Mouse (Mus musculus): Measurements from ENCODE around the gene Adgrl2.

The Adgrl2 gene

GRCm38 (mm10) chr3:148920881-148921280, 69.5 kb downstream of the Adgrl2 start:
- DNase-seq, result no peak

GRCm38 (mm10) chr3:148918425-148918824, 71.9 kb downstream of the Adgrl2 start:
- no peak for DNase-seq

DNA sequence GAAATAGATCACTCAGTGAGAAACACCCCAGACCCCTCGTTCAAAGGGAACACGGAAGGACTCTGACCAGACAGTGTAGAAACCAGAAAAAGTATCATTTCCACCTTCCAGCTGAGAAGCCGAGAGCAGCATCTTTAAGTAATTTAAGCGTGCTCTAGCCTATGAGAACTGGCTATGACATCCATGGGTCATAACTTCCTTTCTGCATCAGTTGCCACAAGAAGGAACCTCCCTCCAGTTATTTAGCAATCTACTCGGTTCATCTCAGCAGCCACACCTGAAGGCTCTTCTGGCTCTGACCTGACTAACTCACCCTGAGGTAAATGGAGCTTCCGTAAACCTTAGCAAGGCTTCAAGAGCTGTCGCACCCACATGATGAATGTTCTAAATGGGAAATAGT, 72.5 kb downstream of the Adgrl2 start:
- no peak for DNase-seq

GRCm38 (mm10) chr3:148916226-148916625, 74.1 kb downstream of the Adgrl2 start:
- no peak for DNase-seq

GRCm38 (mm10) chr3:148912944-148913684, 77.2 kb downstream of the Adgrl2 start:
- no peak for DNase-seq

DNA sequence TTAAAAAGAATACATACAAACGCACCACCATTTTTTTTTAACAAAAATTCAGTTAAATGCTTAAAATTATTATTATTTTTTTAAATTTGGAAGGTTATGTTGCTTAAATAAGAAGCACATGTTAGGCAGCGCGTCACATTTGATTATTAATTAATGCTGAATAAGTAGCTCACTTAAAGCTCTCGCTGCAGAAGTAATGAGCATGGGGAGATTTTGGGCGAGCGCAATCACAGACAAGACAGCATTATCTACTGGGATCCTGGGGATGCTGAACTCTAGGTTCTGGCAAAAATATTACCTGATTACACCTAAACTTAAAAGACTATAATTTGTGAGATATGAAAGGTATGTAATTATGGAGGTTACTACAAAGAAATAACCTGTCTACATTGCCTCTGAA, 77.8 kb downstream of the Adgrl2 start:
- no peak for DNase-seq

DNA sequence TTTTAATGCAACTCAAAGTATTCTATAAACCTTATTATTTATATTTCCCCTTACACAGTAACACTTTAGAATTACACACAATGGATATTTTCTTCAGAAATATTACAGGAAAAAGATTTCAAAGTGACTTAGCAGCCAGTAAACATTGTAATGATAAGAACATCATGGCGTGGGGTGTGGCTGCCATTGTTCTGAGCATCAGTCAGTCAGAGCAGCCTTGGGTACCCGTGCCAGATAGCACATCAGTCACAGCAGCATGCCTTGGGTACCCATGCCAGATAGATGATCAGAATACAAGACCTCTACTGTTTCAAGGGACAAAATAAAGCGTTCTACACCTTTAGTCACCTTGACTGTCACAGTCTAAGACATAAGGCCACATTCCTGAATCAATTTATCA, 82.5 kb downstream of the Adgrl2 start:
- no peak for DNase-seq

GRCm38 (mm10) chr3:148907024-148907778, 83.2 kb downstream of the Adgrl2 start:
- DNase-seq, result no peak

DNA sequence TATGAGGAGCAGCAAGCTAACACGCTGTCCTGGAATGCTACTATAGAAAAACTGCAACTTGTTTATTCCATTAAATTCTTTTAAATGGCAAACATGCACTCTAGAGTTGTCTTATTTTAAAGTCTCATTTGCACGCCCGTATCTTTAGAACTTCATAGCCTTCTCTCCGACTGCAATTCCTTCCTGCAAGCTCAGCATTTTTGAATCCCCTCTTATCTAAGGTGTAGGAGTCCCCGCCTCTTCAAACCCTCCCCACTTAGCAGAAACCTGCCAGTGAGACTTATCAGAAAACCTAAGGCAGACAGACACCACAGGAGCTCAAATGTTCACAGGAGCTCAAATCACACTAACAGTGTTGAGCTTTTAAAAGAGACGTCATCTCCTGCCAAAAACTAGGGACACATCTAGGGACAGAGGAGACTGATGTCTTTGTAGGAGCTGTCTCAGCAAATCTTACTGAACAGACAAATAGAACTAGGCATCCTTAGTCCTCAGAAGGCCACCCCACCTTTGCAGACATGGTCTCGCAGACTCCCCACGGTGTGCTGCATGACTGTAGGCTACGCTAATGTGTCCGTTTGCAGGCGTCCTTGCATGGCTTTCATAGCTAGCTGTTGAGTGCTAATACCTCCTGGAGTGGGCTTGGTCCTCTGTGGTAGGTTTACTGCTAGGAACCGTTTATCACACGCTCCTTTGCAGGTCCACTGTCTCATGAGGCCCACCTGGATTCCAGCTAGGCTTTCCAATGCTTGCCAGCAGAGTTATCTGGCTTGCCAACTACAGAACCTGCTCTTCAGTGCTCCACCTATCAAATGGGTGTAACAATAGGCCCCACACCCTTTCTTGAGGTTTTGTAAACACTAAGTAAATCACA, 84.2 kb downstream of the Adgrl2 start:
- DNase-seq, result no peak

GRCm38 (mm10) chr3:148905435-148905834, 84.9 kb downstream of the Adgrl2 start:
- DNase-seq, result no peak

DNA sequence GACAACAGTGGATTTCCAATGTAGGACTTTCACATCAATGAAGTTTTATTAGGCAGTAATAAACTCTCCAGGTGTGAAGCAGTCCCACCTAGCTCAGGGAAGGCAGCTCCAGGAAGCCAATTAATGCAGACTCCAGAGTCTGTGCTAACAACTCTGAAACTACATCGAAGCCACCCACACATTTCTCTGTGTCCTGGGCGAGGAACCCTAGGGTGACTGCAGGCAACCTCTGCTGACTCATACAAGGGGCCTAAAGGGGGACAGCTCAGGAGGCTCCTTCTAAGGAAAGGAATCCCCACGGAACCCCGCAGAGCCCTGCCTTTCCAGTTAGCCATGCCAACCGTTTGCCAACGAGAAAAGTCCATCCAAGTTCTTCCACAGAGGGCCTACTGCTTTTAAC, 90.5 kb downstream of the Adgrl2 start:
- no peak for DNase-seq

DNA sequence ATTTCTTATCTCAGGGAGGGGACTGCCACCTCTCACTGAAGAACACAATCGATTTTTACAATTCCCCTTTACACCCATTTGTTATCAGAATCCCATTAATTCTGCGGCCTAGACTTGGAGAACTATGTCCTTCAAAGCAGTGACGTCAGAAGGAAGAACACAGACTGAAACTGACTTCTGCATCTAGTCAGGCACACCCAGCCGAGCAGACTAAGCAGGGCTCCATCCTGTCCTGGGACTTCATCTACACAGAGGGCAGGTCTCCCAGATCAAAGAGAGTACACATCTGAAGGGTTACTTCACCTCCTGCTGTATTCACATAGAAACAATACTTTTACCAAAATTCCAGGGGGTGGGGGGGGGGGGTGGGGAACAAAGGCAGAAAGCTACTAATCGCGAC, 90.9 kb downstream of the Adgrl2 start:
- no peak for DNase-seq

DNA sequence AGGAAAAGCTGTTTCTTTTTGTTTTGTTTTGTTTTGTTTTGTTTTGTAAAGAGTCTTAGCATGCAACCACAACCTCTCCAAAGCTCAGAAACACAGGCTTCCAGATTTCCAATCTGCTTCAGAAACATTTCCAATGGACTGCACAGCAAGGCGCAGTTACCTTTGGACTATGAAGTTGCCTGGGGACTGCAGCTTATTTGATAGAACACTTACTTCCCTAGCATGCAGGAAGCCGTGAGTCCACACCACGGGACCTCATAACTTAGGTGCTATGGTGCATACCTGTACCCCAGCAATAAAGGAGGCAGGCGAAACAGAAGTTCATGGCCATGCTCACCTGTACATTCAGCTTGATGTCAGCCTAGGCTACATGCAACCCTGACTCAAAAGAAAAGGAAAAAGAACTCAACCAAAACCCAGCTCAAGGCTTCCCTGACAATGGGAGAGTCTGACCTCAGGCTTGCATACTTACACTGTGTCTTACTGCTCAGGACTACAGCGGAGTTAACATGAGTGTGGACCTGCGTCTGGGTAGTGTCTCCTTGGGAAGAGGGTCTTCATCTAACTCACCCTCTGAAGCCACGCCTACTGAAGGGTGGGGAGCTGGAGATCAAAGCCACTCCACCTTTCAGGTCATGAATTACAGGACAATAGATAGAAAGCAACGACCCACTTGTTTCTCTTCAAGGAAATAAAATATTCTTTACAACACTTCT, 91.7 kb downstream of the Adgrl2 start:
- no peak for DNase-seq

DNA sequence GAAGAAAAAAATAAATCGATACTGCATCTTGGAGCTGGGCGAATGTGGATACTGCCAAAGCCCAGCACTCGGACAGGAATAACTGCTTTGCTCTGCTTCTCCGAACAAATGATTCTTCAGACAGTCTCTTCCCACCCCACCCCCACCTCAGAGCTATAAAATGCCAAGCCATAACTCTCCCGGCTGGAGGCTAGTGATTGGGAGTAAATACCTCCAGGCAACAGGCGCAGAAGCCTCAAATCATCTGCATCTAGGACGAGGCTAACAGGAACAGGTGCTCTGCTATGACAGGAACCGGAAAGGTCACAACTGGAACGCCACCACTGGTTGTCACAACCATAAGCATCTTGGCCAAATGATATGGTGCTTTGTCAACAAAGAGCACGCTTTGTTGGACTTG, 94.1 kb downstream of the Adgrl2 start:
- DNase-seq, result no peak

DNA sequence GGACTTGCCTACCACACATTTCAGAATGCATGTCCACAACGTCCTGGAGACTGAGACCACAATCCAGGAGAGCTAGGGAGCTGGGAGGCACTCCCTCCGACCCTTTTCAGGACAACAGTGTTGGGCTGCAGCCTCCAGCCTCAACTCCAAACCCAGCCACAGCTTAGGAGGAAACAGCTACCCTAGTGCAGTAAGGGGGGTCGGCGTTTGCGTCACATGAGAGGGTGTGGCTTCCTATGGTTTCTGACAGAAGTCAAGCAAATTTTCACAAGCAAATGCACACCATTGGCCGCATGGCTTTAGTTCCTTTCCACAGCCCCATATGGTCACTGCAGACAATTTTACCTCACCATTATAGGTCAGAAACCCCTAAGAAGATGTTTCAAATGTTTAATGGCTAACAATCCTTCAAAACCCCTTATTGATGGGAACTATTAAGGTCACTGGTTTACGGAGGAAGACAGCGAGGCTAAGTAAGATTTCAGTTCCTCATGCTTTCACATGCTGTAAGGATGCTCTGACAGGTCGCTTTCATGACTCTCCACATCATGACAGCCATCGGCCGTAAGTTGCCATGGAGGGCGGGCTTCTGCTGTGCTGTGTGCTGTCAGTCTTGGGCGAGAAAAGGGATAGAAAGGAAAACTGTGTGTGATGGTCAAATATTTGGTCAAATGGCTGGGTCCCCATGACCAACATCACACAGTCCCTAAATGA, 94.8 kb downstream of the Adgrl2 start:
- DNase-seq, result no peak

DNA sequence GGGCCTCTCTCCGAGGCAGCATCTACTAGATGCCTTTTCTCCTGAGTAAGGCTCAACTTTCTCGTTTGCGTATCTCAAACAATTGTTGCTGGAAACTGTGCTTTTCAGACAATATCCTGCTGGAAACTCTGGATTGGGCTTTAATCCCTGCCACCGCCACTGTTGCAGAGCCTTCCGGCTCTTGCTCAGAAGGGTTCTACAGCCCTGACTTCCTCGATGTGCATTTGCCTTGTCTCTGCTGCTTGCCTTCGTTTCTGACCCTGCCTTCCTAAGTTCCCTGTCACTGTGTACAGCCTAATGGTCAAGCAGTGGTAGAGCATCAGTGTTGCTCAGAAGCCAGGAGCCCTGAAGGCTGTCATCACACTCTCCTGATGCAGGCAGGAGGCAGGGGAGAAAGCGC, 95.5 kb downstream of the Adgrl2 start:
- DNase-seq, result no peak

DNA sequence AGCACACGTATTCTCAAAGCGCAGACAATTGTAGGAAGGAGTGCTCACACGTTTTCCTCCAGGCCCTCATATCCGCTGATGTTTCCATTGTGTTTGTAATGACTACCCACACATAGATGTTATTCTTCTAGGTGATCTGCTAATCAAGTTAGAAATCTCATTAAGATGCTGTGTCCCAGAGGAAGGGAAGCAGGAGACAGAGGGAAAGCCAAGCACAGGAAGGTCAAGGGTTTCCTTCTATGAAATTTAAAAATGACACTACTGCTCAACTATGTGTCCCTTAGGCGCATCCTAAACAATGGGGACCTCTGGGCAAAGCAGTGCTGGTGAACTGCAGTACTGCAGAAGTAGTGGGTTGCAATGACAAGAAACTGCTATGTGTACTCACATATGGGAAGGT, 102.5 kb downstream of the Adgrl2 start:
- no peak for DNase-seq

- DNase-seq, result no peak
Measured at GRCm38 (mm10) chr3:148886956-148887355, 103.4 kb downstream of the Adgrl2 start.

- DNase-seq, result no peak
Measured at GRCm38 (mm10) chr3:148885980-148886668, 104.2 kb downstream of the Adgrl2 start.

DNA sequence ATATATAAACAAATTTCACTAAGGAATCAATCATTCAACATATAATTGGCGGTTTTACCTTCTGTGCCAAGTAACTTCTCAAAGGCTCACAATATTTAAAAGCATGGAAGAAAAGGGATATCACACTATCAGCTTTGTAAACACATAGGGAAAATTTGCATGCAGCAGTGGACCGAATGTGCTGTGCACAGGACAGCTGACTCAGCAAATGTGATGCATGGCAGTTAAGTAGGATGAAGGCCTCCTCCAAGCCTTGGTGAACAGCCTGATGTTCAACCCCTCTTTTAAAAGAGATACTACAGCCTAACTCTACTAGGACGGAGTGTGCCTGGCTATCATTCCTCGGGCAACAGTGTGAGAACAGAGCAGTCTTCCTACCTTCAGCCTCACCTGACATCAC, 105.2 kb downstream of the Adgrl2 start:
- DNase-seq, result no peak

DNA sequence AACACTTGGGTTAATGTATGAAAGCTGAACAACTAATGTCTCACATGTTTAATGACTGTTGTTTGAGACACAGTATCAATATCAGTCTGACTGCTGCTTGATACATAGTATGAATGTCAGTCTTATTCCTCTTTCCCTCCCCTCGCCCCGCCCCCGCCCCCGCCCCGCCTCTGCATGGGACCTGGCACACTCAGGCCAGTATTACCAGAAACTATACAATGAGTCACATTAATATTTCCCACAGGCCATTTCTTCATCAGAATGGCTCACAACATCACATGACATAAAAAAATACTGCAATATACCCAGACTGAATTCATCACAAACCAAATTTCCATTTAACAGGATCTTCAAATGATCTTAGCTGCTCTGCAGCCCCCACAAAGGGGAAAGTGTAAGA, 108.9 kb downstream of the Adgrl2 start:
- DNase-seq, result no peak

DNA sequence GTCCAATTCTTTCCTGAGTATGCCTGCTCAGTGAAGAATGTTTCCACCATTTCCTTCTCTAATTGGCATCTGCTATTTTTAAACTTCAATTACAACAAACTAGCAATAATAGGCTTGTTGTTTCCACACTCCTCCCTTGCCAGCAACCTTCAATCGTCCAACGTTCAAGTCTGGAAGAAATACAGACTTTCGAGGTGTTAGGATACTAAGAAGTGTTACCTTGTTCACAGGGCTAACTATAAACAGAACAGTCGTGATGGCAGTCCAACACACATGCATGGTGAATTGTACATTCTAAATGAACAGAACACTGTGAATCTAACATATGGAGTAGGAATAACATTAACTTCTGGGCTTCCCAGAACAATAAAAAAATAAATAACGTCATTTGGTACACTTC, 117.8 kb downstream of the Adgrl2 start:
- no peak for DNase-seq
